Mouse (Mus musculus): Measurements from ENCODE around the gene Gm9573.
A peak's percentile ranks its signal among the peaks of the same experiment; 100 is the strongest.

Gene Gm9573

DNA sequence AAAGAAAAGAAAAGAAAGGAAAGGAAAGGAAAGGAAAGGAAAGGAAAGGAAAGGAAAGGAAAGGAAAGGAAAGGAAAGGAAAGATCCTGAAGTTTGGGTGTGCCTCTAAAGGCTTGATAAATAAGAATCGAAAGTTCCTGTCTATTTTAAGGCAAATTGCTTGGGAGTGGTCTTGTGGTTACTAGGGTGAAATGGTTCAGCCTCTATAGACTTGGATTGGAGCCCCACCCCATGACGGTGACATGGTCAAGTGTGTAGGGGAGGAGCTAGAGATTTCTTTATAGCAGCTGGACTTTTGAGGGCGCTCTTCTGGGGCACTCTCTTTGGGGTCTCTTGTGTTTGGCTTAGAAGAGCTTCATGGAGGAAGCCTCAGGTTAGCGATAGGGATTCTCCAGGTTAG, 32.7 kb downstream of the Gm9573 start:
- no peak for DNase-seq

GRCm38 (mm10) chr17:35592131-35592530, 34.3 kb downstream of the Gm9573 start:
- DNase-seq: no peak

- DNase-seq: no peak
These were observed 34.7 kb downstream of the Gm9573 start for GRCm38 (mm10) chr17:35591731-35592130.

DNA sequence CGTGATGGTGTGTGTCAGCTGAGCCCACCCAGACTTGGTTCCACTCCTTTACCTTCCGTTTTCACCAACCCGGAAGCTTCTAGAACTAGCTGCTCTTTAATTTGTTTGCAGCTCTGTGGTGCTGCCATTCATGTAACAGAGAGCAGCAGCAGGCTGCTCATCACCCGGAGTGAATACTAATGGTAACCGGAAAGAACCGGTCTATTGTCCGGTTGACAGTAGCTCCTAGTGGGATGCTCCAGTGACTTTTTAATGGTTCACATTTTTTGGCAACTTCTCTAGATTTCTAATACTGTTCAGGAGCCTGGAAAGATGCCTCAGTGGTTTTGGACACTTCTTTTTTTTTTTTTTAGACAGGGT, 35.2 kb downstream of the Gm9573 start:
- no peak for DNase-seq

- peak; percentile 73 for DNase-seq
These were observed 35.8 kb downstream of the Gm9573 start for GRCm38 (mm10) chr17:35590410-35591218.

- DNase-seq: no peak
These were observed 38.0 kb downstream of the Gm9573 start for GRCm38 (mm10) chr17:35588387-35588786.

- DNase-seq: no peak
These were observed 39.1 kb downstream of the Gm9573 start for GRCm38 (mm10) chr17:35587291-35587690.

- peak; percentile 78 for DNase-seq
These were observed 42.0 kb downstream of the Gm9573 start for GRCm38 (mm10) chr17:35584330-35584937.

- DNase-seq: no peak
These were observed 43.5 kb downstream of the Gm9573 start for GRCm38 (mm10) chr17:35582900-35583299.

DNA sequence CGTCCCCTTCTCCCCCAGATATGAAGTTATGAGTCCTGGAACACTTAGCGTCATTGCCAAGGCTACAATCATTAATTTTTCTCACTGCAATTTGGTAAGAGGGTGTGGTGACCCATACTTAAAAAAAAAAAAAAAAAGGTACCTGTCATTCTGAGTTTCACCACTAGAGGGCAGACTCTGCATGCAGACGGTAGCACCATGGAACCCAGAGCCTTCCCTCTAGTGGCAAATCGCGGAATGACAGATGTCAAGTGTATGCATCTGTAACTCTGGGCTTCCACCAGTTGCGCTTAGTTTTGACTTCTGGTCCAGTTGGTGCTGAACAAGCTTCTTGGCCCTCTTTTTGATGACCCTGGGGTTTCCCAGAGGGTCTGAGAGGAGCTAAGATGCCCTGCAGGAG, 48.2 kb downstream of the Gm9573 start:
- DNase-seq: peak; percentile 89

- no peak for DNase-seq
These were observed 55.0 kb downstream of the Gm9573 start for GRCm38 (mm10) chr17:35571477-35571876.

- DNase-seq: no peak
These were observed 55.6 kb downstream of the Gm9573 start for GRCm38 (mm10) chr17:35570836-35571235.

- no peak for DNase-seq
These were observed 57.1 kb downstream of the Gm9573 start for GRCm38 (mm10) chr17:35569091-35569944.
